Mouse (Mus musculus) liver, embryonic 14.5 days (tissue): ENCODE data around the gene 1700029J07Rik.

Experiments used
- CTCF ChIP-seq: IDR thresholded peaks from 2 replicates; pipeline ENCODE4 v1.5.1; 2016; ENCODE audit warnings: antibody characterized with exemption, low read depth, control low read depth
- EP300 ChIP-seq: IDR thresholded peaks from 2 replicates; pipeline ENCODE4 v1.6.1; 2016; ENCODE audit warnings: antibody characterized with exemption, low read depth

DNA sequence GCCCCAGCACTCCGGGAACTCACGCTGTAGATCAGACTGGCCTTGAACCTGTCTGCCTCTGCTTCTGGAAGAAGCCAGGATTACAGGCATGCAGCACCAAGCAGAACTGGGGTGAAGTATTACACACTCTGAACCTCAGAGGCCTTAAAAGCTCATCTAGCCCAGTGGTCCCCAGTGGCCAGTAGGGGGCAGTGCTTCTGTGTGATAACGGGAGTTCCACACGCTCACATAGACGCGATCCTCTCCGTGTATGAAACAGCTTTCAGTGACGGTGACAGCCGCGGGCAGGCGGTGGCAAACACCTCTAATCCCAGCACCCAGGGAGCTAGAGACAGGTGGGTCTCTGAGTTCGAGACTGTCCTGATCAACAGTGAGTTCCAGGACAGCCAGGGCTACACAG lies 4.2 kb downstream of the 1700029J07Rik start:
- peak; percentile 63 for TF ChIP-seq CTCF
- TF ChIP-seq EP300: no peak
